Mouse (Mus musculus) midbrain, embryonic 15.5 days (tissue): ENCODE measurements around the gene Cwc27. TPM values are rescaled to one million over a fixed set of nuclear protein-coding genes. Genes with fewer than 3 reads are reported as not detected.

Experiments
- ATAC-seq: fragments of 200-750 bp; cut with Nextera tagmentation; replicated peaks from 2 replicates; pipeline ENCODE4 v1.8.0; 2017; ENCODE audit warnings: moderate TSS enrichment
- H3K27ac ChIP-seq: fragments of 300-500 bp; sonication (generic); 2 replicates; pipeline ENCODE4 v1.5.1; 2015; ENCODE audit warnings: mild to moderate bottlenecking, inconsistent platforms
- H3K27me3 ChIP-seq: fragments of 300-500 bp; sonication (generic); replicated peaks from 2 replicates; pipeline ENCODE4 v1.6.1; 2015; ENCODE audit warnings: inconsistent platforms
- H3K36me3 ChIP-seq: fragments of 300-500 bp; sonication (generic); replicated peaks from 2 replicates; pipeline ENCODE4 v1.6.1; 2015; ENCODE audit warnings: inconsistent platforms
- H3K4me1 ChIP-seq: fragments of 300-500 bp; sonication (generic); 2 replicates; pipeline ENCODE4 v1.6.1; 2015; ENCODE audit warnings: inconsistent platforms
- H3K4me2 ChIP-seq: fragments of 300-500 bp; sonication (generic); 2 replicates; pipeline ENCODE4 v1.6.1; 2015; ENCODE audit warnings: inconsistent platforms, mild to moderate bottlenecking, moderate library complexity
- H3K4me3 ChIP-seq: fragments of 300-500 bp; sonication (generic); 2 replicates; pipeline ENCODE4 v1.5.1; 2015; ENCODE audit warnings: mild to moderate bottlenecking, inconsistent platforms
- H3K9ac ChIP-seq: fragments of 300-500 bp; sonication (generic); 2 replicates; pipeline ENCODE4 v1.6.1; 2015; ENCODE audit warnings: mild to moderate bottlenecking, inconsistent platforms
- H3K9me3 ChIP-seq: fragments of 300-500 bp; sonication (generic); 2 replicates; pipeline ENCODE4 v1.6.1; 2016; ENCODE audit warnings: inconsistent platforms
- WGBS: fragments of 180-500 bp; shearing (Covaris S2); methylation state at CpG from one replicate; pipeline ENCODE4 v1.1.7; 2015; ENCODE audit warnings: mixed read lengths; 5-methylcytosine and 5-hydroxymethylcytosine counted together
- polyA plus RNA-seq: library from polyadenylated mRNA; unstranded; fragments of >200 nt; fragmentation: Nextera tagmentation; extraction: Ambion mirVana; gene quantifications from 2 replicates; pipeline ENCODE4 v1.2.1, GENCODE M21; 2015

Cwc27 gene
- polyA plus RNA-seq, 1 experiment from 2014 or later, result 25.1 TPM

DNA sequence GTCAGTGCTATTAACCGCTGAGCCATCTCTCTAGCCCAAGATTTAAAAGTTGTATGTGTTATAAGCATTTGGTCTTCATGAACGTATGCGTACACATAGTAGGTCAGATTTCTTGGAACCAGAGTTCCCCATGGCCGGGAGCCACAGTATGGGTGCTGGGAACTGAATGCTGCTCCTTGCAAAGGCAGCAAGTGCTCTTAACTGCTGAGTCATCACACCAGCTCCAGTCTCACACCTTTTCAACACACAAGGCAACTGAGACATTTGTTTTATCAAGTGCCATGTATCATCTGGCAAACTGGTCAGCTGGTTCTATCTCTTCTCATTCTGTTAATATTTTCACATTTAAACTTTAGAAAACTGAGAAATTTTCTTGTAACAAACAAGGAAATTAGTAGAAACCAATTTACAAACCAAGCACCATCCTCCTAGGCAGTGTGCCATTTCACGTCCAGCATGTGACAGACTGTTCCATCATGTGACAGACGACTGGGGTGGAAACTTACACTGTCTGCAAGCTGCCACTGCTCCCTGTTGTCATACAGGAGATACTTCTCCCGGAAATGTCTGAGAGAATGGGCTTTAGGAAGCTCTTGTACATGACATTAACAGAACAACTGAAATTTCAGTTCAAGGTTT lies 156.8 kb downstream of the Cwc27 start:
- H3K9me3 ChIP-seq, result no peaks in the 10 kb centered on the region
- no peak overlapping the region for H3K4me3 ChIP-seq
- H3K4me1 ChIP-seq, result no peaks in the 10 kb centered on the region
- H3K9ac ChIP-seq, result no peak overlapping the region
- WGBS, result 93% methylated on average over 7 of the region's 7 CpGs
- no peak overlapping the region for H3K4me2 ChIP-seq
- no peak for ATAC-seq
- no peak overlapping the region for H3K27ac ChIP-seq
- no peaks in the 10 kb centered on the region for H3K36me3 ChIP-seq
- no peaks in the 10 kb centered on the region for H3K27me3 ChIP-seq

DNA sequence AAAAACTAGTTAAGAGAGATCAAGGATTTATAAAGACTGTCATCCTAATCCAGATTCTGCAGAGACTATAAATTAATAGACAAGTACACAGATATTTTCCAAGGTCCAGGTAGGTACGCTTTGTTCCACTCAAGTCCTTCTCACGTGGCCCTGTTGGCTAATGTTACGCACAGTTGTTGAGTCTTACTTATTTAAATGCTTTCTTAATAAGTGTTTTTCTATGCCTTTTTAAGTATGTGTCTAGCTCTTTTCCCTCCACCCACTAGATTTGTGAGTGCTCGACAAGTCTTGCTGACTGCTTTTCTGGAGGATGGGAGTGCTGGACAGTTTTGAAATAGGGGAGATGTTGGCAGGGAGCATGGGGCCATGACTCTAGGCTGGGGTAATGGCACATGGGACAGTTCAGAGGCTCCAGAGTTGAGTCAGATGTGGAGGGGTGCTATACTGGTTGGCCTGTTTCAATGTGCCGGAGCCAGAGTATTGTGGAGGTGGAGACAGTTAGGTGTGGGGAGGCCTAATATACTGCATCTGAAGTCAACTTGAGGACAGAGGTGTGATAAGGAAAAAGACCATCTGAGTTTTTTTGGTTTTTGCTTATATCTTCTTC lies 160.2 kb downstream of the Cwc27 start:
- no peak overlapping the region for H3K27ac ChIP-seq

GRCm38 (mm10) chr13:104655137-104655536 lies 161.8 kb downstream of the Cwc27 start:
- Histone ChIP-seq H3K4me3 (no peak overlapping the region), H3K4me1 (no peaks in the 10 kb centered on the region), H3K36me3 (no peaks in the 10 kb centered on the region), H3K4me2 (no peak overlapping the region), H3K9me3 (no peaks in the 10 kb centered on the region), H3K27ac (no peak overlapping the region), H3K9ac (no peak overlapping the region), H3K27me3 (no peaks in the 10 kb centered on the region)
- 74% methylated on average over 3 of the region's 3 CpGs for WGBS
- ATAC-seq, result no peak

More for the DNA sequence above, 160.2 kb downstream of the Cwc27 start:
- H3K4me2 ChIP-seq, result no peak overlapping the region
- ATAC-seq, result no peak
- H3K9me3 ChIP-seq, result no peaks in the 10 kb centered on the region
- H3K36me3 ChIP-seq, result no peaks in the 10 kb centered on the region
- no peak overlapping the region for H3K4me3 ChIP-seq
- 91% methylated on average over 5 of the region's 5 CpGs for WGBS
- no peak overlapping the region for H3K9ac ChIP-seq
- no peaks in the 10 kb centered on the region for H3K27me3 ChIP-seq
- no peaks in the 10 kb centered on the region for H3K4me1 ChIP-seq

DNA sequence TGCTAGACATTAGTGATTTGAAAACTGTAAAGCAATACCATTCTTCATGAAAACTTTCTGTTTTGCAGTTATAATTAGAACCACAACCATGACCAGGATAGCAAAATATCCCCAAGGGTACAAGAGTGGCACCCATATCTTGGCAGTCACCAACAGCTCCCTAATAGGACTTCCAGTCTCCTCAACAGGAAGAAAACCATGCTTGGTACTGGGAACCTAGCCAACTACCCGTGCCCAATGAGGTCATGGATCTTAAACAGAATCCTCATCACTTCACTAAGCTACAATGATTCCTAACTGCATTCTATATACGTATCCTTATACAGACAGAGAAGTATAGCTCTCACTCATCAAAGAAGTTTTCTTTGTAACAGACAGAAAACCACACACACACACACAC lies 165.2 kb downstream of the Cwc27 start:
- no peak overlapping the region for H3K4me2 ChIP-seq
- no peaks in the 10 kb centered on the region for H3K9me3 ChIP-seq
- no peak for ATAC-seq
- no peaks in the 10 kb centered on the region for H3K36me3 ChIP-seq
- WGBS, result 86% methylated on average over 2 of the region's 2 CpGs
- no peak overlapping the region for H3K9ac ChIP-seq
- no peak overlapping the region for H3K4me3 ChIP-seq
- no peak overlapping the region for H3K27ac ChIP-seq
- no peaks in the 10 kb centered on the region for H3K4me1 ChIP-seq
- H3K27me3 ChIP-seq, result no peaks in the 10 kb centered on the region

DNA sequence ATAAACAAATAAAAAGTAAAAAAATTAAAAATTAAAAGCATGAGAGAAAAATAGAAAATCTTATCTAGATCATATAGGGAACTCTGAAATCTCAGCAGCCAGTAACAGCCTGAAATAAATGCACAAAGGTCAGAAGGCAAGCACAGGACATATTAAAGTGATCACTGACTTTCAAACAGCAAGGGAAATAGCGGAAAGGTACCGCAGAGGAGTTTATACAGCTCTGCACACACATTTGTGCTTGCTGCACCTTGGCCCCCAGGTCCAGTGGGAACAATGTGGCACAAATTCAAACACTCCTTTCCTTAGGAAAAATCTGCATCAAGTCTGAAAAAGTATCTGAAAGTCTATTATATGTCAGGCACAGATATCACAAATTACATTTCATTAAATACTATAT lies 166.3 kb downstream of the Cwc27 start:
- H3K36me3 ChIP-seq, result no peaks in the 10 kb centered on the region
- H3K4me3 ChIP-seq, result no peak overlapping the region
- no peak overlapping the region for H3K4me2 ChIP-seq
- no peaks in the 10 kb centered on the region for H3K4me1 ChIP-seq
- no peaks in the 10 kb centered on the region for H3K9me3 ChIP-seq
- H3K27me3 ChIP-seq, result no peaks in the 10 kb centered on the region
- ATAC-seq, result no peak
- H3K9ac ChIP-seq, result no peak overlapping the region
- 90% methylated on average over 2 of the region's 2 CpGs for WGBS
- no peak overlapping the region for H3K27ac ChIP-seq

GRCm38 (mm10) chr13:104650145-104650544 lies 166.8 kb downstream of the Cwc27 start:
- no peak overlapping the region for H3K27ac ChIP-seq
- no peak overlapping the region for H3K4me3 ChIP-seq
- H3K4me2 ChIP-seq, result no peak overlapping the region
- no peaks in the 10 kb centered on the region for H3K27me3 ChIP-seq
- no peaks in the 10 kb centered on the region for H3K4me1 ChIP-seq
- no peak overlapping the region for H3K9ac ChIP-seq
- WGBS, result 63% methylated on average over 5 of the region's 5 CpGs
- no peaks in the 10 kb centered on the region for H3K36me3 ChIP-seq
- H3K9me3 ChIP-seq, result no peaks in the 10 kb centered on the region
- no peak for ATAC-seq

GRCm38 (mm10) chr13:104645778-104646425 lies 171.0 kb downstream of the Cwc27 start:
- Histone ChIP-seq H3K4me1 (no peaks in the 10 kb centered on the region), H3K9ac (no peak overlapping the region), H3K9me3 (no peaks in the 10 kb centered on the region), H3K4me3 (no peak overlapping the region), H3K27me3 (no peaks in the 10 kb centered on the region), H3K36me3 (no peaks in the 10 kb centered on the region), H3K27ac (no peak overlapping the region), H3K4me2 (no peak overlapping the region)
- WGBS, result 90% methylated on average over 6 of the region's 6 CpGs
- ATAC-seq, result no peak

GRCm38 (mm10) chr13:104644185-104644584 lies 172.8 kb downstream of the Cwc27 start:
- Histone ChIP-seq H3K9me3 (no peaks in the 10 kb centered on the region), H3K36me3 (no peaks in the 10 kb centered on the region), H3K27me3 (no peaks in the 10 kb centered on the region), H3K4me2 (no peak overlapping the region), H3K27ac (no peak overlapping the region), H3K4me3 (no peak overlapping the region), H3K4me1 (no peaks in the 10 kb centered on the region), H3K9ac (no peak overlapping the region)
- no peak for ATAC-seq
- WGBS, result 95% methylated on average over 1 of the region's 1 CpGs

- no peak for ATAC-seq
- no peak overlapping the region for H3K27ac ChIP-seq
- no peak overlapping the region for H3K4me2 ChIP-seq
- no peaks in the 10 kb centered on the region for H3K27me3 ChIP-seq
- H3K4me3 ChIP-seq, result no peak overlapping the region
- no peaks in the 10 kb centered on the region for H3K36me3 ChIP-seq
- 89% methylated on average over 5 of the region's 5 CpGs for WGBS
- H3K9me3 ChIP-seq, result no peaks in the 10 kb centered on the region
- no peaks in the 10 kb centered on the region for H3K4me1 ChIP-seq
- H3K9ac ChIP-seq, result no peak overlapping the region
Measured at GRCm38 (mm10) chr13:104640694-104641454, 176.1 kb downstream of the Cwc27 start.

GRCm38 (mm10) chr13:104638988-104639387 lies 178.0 kb downstream of the Cwc27 start:
- H3K36me3 ChIP-seq, result no peaks in the 10 kb centered on the region
- no peak overlapping the region for H3K9ac ChIP-seq
- H3K9me3 ChIP-seq, result no peaks in the 10 kb centered on the region
- no peak for ATAC-seq
- no peak overlapping the region for H3K27ac ChIP-seq
- no peak overlapping the region for H3K4me2 ChIP-seq
- no peak overlapping the region for H3K4me3 ChIP-seq
- WGBS, result 88% methylated on average over 3 of the region's 3 CpGs
- no peaks in the 10 kb centered on the region for H3K4me1 ChIP-seq
- H3K27me3 ChIP-seq, result no peaks in the 10 kb centered on the region

GRCm38 (mm10) chr13:104635965-104636462 lies 180.9 kb downstream of the Cwc27 start:
- H3K9me3 ChIP-seq, result no peaks in the 10 kb centered on the region
- H3K27ac ChIP-seq, result no peak overlapping the region
- H3K27me3 ChIP-seq, result no peaks in the 10 kb centered on the region
- no peak overlapping the region for H3K4me2 ChIP-seq
- H3K36me3 ChIP-seq, result no peaks in the 10 kb centered on the region
- H3K4me1 ChIP-seq, result no peaks in the 10 kb centered on the region; the same call in 1 of the 2 replicates
- no peak for ATAC-seq
- WGBS, result 87% methylated on average over 6 of the region's 6 CpGs
- no peak overlapping the region for H3K4me3 ChIP-seq
- H3K9ac ChIP-seq, result no peak overlapping the region

DNA sequence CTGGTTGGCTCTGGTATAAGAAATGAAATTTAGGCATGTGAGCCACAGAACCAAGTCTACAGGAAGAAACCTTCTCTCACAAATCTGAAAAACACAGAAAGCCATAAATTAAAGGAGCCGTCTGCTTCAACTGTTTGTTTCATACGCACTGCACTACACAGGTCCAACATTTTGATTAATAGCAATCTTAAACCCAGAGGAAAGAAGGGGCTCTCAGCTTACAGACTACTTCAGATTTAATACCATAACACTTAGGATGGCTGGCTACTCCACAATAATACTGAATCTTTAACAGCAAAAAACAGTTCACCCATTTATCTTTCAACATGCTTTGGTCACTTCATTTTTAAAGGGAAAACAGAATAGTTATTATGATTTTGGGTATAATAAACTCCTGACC lies 182.2 kb downstream of the Cwc27 start:
- Histone ChIP-seq H3K9ac (no peak overlapping the region), H3K36me3 (0 out of 2 replicates have a peak, but pooled peaks cover 2% of the 10 kb centered on the region), H3K9me3 (no peaks in the 10 kb centered on the region), H3K27me3 (no peaks in the 10 kb centered on the region), H3K4me1 (no peaks in the 10 kb centered on the region; the same call in 1 of the 2 replicates), H3K4me3 (no peak overlapping the region), H3K4me2 (no peak overlapping the region), H3K27ac (no peak overlapping the region)
- WGBS, result 91% methylated on average over 2 of the region's 2 CpGs
- no peak for ATAC-seq
